Mouse (Mus musculus): ENCODE measurements around the gene Bcl2l14.

Bcl2l14 gene

DNA sequence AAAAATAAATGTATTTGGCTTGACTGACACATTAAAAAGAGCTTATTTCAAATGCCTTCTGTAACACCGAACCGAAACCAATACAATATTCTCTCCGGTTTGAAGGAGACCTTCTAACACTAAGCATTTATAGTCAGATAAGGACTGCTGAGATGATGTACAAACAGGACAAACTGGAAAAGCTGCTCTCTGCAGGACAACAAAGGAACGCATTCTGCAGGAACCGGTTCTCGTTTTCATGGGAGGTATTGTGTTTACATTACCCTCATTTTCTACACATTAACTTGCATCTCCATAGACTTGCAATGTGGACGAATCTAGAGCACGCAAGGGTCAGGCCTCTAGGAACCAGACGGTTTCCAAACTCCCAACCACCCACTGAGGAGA is 7.6 kb downstream of the Bcl2l14 start:
- no peak for DNase-seq

DNA sequence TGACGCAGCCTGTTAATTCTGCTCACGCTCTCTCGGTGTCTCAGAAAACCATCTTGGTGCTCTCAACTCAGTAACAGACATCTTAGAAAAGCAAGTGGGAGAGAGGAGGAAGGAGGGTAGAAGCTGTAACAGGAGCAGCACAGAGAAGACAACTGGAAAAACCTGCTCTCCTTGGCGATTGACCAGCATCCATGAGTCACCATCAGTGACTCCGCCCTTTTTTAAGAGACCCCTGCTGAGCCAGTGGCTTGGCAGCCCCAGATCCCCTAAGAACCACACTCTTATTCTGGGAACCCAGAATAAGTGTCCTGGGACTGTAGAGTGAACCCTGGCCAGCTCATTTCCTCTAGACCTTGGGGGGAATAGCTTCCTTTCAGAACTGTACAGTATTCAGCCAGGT is 11.1 kb downstream of the Bcl2l14 start:
- DNase-seq: no peak

DNA sequence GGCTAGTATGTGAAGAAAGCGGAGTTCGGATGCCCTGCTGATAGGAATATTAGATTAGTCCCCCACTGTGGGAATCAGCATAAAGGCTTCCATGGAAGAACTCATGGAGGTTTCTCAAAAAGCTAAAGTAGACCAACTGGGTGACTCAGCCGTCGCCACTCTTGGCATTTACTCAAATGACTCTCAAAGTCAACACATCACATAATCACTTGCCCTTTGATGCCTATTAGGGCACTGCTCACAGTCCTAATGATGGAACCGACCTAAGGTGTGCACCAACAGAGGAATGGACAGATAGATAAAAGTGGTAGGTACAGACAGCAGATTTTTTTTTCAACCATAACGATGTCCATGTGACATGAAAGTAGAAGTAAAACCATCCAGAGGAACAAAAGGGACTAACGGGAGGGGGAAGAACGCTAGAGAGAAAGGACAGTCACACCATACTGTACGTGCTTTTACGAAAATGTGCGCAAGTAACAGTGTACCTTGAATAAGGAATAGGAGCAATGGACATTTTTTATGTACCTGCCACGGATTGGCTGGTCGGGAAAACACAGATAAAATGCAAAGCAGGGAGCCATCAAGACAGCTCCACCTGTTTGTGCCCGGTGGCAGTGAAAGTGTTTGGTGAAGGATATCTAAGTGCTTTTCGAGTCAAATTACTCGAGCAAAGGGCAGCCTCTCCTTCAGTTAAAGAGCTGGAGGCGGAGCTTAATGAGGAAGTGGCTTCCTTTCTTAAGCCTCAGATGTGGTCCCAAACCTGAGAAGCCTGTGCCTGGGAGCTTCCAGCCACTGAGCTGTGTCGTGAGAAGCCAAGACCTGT is 17.8 kb downstream of the Bcl2l14 start:
- DNase-seq: peak; percentile 67

DNA sequence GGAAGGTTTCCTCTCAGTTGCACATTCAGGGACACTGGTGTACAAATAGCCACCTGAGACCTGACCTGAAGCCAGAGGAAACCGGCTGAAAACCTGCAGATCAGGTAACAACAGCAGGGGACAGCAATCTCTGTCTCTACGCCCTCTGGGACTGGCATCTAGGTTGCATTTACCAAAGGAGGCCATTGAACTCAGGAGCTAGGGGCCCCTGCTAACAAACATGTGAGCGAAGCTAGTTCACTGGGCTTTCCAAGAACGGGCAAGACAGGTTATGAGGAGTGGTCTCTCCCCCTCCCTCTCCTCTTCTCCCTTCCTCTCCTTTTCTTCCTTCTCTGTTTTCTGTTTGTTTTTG is 18.4 kb downstream of the Bcl2l14 start:
- no peak for DNase-seq

DNA sequence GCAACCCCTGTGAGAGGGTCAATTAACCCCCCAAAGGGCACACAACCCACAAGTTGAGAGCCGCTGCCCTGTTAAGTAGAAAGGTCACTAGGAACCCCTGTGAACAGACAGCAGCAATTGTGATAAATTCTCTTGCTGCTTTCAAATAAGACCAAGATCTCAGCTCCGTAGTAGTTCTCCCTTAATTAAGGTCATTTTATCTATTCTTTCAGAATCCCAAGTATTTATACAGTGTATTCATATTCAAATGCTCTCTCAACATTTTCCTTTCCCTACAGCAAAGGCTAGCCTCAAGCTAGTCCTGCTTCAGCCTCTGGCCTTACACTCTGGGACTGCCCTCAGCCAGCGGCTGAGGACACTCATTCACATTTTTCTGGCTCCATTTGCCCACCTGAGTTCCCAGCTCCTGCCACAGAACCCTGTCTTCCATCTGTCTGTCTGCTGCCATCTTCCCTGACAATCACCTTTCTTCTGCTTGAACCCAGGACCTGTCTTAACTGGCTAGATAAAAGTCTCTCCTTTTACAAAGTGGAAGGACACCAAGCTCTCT is 20.5 kb downstream of the Bcl2l14 start:
- no peak for DNase-seq

DNA sequence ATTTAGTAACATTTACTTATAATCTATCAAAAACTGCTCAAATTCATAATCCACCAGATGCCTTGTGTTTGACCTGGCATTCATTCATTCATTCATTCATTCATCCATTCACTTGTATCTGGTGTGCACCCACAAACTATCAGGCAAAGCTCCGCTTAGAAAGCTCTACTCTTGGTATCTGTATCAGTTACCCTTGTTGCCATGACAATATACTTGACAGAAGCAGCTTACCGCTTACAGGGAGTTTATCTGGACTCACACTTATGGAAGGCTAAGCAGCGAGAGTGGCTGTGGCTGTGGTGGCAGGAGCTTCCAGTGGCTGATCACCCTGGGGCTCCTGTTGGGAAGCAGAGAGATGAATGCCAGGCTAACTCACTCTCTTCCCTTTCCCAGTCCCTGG is 21.8 kb downstream of the Bcl2l14 start:
- no peak for DNase-seq

DNA sequence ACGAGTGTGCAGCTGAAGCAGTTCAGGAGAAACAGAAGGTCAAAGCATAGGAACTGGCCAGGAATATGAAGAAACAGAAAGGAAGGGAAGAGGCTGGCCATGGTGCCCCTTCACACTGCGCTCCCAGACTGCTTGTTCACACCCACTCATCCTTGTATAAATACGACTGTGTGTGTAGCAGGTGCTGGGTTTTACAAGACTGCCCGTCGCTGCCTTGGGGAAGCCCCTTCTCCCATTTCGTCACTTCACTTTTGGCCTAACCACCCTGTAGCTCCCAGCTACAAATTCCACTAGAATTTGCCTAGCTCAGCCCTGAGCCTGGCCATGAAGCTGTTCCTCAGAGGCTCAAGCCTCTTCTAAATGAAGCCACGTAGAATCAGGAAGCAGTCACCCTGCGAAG is 24.3 kb downstream of the Bcl2l14 start:
- no peak for DNase-seq

DNA sequence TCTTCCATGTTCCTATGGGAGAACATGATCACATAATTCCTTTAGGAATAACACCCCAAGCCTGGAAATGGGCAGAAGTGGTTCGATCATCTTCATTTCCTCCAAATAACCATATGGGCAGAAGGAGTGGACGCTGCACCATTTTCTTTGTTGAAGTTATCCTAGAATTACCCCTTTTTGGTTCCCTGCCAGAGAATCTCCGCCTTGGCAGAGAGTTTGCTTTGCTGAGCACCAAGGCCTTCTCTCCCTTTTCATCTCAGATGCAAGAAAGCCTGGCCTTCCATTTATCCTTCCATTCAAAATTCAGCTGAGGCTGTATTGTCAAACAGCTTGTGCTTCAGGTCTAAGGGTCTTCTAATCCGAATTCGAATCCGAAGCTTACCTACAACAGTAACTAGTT is 25.8 kb downstream of the Bcl2l14 start:
- DNase-seq: no peak

DNA sequence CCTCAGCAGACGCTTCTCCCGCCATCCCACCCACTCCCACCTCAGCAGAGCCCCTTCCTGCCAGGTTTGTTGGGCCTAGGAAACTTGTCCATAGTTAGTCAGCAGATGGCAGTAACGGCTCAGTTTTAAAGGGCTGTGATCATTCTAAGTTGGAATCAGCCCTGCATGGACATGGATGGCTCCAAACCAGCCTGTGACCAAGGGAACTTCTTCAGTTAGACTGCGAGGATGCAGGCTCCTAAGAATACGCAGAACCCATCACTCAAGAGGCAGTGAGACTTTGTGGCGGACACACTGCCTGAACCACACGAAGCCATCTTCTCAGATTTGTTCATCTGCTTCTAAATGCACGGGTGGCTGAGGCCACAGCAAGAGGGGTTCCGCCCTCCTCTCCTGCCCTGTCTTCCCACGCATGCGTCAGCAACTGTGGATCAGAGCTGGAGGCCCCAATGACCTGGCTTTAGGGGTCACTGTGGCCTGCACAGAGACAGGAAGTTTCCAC is 29.1 kb downstream of the Bcl2l14 start:
- DNase-seq: peak; percentile 52

DNA sequence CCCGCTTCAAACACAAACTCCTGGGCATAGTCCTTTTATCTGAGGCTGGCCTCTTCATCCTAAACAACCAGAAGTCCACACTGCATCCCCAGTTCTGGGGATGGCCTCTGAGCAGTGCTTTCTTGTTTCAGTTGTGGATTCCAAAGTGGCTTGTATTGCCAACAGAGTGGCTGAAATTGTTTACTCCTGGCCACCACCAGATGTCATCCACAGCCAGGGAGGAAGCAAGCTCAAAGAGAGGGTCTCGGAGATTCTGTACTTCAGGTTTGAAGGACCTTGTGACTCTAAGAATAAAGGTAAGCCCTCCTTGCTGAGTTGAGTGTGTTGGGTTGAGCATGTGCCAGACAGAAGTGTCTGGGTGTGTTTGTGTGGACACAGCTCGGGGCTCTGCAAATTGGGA is 31.0 kb downstream of the Bcl2l14 start:
- no peak for DNase-seq

DNA sequence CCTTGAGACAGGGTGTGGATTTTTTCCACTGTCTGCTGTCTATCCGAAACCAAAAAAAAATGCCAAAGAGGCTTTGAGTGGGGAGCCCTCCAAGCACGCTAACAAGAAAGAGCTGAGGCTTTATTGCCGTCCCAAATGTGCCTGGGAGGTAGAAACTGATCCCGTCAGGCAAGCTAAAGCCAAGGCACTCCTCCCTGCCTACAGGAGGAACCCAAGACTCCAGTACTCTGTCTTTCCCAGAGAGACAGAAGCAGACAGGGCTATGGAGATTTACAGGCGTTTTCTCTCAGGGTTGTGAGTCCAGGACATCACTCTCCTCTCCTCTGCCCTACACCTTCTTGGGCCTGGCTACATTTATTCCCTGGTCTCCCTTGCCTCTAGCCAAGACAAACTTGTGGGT is 32.3 kb downstream of the Bcl2l14 start:
- no peak for DNase-seq

DNA sequence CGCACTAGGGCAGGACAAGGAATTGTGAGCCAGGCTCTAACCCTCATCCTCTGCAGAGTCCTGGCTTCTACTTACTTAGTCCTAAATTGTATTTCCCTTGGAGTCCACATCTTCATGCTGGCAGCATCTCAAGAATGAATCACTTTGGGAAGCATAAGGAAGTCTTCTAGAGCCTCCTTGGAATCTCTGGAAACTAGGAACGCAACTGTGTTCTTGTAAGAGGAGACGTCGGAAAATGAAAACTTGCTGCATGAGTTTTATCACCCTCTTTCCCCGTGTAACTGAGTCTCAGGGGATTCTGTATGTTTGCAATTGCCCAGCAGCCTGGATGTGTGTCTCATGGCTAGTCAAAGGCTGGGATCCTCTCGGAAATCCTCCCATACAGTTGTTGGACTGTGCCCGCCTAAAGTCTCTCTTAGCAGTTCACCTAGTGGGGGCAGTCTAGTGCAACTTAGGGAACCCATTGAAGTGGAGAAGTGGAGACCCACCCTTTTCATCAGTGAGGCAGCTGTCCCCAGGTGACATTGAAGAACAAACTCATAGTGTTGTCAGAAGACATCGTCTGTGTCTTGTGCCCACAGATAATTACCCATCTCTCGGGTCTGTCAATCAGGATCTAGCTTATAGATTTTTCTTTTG is 34.2 kb downstream of the Bcl2l14 start:
- no peak for DNase-seq

DNA sequence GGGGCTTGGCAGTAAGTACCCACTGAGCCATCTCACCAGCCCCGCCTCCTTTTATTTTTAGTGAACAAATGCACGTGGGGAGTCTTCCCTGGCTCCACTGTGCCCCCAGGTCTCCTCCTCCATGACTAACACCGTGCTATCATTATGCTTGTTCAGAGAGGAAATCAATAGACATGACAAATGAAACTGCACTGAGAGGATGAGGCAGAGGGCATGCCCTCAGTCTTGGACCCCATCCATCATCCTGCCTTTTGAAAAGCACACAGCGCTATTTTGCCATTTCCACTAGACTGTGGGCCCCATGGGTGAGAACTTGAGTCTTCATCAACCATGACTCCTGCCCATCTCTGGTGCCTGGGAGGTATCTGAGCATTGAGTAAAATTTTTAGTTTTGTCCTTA is 35.5 kb downstream of the Bcl2l14 start:
- no peak for DNase-seq

DNA sequence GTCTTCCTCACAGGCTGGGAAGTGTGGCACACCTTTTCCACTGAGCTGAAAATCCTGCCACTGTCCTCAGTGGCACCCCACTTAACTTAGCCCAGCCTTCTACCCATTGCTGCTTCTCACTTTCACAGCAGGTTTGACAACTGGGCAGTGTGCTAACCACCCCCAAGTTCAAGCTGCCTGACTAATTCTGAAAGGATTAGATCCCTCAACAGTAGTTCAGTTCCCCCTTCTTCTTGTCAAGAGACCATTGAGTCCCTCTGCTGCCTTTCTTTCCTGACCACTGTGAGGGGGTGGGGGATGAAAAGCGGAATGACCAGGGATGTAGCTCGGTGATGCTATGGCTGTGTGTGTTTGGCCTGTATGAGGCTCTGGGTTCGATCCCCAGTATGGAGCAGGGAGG is 37.2 kb downstream of the Bcl2l14 start:
- DNase-seq: no peak

DNA sequence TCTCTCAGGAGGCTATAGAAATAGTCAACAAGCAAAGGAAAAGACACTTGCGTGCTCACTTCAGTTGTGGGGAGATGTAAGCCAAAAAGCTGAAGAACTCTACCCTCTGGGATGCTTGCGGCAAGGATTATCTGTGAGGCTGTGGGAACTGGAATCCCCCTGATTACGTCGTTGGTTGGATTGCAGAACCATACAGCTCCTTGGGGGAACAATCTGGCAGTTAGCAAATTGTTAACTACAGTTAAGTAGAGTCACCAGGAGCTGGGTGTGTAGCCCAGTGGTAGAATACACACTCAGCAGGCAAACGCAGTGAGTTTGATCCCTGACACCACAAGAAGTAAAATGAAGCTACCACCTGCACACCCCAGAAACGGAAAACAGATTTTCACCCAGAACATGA is 37.9 kb downstream of the Bcl2l14 start:
- no peak for DNase-seq

DNA sequence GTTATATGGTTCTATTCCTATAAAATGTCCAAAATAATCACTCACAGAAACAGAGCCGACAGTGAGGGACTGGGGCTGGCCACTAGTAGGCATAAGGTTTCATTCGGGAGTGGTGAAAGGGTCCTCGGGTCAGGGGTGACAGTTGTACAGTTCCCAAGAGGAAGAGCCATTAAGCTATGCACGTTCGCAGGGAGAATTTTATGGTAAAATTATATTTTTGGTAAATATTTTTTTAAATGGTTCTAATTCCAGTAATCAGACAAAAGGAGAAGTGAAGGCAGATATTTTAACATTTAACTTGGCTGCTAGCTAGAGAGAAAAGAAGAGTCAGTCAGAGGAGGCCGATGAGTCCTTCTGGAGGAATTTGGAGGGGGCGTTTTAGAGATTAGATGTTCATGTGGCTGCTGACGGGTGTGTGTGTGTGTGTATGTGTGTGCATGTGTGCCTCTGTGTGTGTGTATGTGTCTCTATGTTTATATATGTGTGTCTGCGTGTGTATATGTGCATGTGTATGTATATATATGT is 38.8 kb downstream of the Bcl2l14 start:
- DNase-seq: no peak

DNA sequence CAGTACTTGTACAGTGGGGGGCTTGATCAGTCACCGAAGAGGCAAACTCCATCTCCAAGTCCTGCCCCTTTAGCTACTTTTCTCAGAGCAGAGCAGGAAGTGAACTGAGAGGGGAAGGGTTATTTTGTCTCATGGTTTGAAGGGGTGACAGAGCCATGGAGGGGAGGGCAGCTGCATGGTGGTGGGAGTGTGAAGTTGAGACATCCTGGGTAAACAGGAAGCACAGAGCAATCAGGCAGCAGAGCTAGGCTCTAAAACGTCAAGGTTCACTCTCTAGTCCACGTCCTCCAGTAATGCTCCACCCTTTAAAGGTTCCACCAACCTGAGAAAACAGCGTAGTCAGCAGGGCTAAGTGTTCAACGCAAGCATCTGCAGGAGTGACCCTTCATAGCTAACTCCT is 40.8 kb downstream of the Bcl2l14 start:
- DNase-seq: no peak

DNA sequence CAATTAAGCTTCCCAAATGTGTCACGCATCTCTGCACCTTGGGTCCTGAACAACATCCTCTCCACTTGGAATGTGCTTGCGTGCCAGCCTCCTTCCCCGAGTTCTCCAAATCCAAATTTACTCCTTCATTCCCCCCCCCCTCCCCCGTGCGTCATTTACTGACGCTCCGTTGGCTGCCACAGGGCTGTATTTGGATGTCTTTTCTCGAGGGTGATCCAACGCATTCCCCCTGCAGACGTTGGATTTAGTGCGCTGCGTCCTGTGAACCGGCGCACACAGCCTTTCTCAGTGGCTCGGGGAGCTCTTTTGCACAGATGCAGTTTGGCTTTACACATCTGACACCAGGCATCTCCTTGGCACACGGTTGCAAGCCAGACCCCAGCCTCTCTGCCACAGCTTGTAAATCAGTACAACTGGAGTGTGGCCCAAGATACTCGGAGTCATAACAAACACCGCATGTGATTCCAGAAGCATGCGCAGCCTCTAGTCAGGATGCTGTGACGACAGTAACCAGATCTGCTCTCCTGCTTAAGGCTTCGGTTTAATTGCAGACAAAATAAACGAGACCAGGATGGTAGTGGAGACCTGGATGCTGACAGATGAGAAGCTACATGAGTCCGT is 43.4 kb downstream of the Bcl2l14 start:
- DNase-seq: no peak

DNA sequence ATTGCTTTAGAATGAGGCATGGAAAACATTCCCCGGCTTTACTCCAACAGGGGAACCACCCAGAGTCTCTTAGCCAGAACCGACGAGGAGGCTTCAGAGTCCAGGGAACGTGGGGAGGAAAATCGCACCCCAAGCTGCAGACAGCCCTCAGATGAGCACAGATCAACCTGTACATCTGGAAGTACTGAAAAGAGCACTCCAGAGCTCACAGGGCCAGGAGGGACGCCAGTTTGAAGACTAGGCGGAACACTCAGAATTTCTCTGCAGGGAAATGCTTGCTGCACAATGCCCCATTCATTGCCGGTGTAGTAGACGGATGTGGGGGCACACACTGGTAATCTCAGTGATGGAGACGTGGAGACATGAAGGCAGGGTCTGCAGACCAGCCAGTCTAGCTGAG is 43.9 kb downstream of the Bcl2l14 start:
- no peak for DNase-seq

DNA sequence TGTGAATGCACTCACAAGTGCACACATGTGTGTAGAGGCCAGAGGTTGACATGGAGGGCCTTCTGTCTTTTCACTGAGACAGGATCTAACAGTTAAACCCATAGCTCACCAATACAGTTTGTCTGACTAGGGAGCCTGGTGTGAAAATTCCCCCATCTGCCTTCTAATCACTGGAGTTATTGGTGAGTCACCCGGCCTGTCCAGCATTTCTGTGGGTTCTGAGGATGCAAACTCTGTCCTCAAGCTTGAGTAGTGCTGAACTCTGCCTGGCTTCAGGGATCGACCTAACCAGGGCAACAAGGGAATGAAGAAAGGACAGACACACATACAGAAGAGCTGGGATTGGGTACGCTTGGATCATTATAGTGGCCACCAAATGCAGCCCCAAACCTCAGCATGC is 45.6 kb downstream of the Bcl2l14 start:
- no peak for DNase-seq

DNA sequence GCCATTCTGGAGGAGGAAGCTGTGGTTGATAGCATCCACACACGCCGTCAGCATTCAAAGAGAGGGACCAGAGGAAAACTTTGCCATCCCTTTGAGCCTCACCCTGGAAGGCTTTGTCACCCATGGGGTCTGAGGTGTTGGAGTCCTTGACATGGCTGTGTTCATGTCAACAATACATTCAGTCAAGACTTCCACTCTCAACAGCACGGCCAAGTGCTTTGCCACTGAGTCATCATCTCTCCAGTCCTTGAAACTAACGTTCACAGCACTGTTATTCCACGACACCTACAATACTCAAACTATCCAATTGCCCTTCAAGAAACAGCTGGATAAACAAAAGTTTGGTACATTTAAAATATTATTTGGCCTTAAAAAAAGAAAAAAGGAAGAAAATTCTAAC is 46.1 kb downstream of the Bcl2l14 start:
- DNase-seq: no peak

DNA sequence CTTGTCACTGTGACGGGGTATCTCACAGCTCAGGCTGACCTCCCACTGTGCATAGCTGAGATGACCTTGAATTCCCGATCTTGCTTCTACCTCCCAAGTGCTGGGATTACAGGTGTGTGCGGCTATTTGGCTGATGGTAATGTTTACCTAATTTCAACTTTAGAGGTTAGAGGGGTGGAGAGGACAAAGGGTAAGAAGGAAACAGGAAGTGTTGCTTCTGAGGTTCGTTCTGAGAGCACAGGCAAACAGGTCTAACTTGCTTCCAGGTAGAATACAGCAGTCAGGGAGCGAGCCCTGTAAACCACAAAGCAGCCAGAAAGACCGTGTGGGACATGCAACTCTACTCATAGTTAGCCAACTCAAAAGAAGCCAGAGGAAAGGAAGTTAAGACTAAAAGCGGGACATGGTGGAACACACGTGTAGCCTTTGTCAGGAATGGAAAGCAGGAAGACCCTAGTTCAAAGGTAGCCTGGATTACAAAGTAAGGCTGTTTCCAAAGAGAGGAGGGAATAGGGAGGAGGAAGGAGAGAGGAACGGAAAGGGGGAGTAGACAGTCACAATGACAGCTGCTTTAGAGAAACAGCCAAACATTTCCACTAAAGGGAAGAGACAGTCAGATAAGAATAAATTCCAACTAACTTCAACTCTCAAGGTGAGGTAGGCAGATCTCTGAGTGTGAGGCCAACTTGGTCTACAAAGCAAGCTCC is 47.2 kb downstream of the Bcl2l14 start:
- DNase-seq: no peak

DNA sequence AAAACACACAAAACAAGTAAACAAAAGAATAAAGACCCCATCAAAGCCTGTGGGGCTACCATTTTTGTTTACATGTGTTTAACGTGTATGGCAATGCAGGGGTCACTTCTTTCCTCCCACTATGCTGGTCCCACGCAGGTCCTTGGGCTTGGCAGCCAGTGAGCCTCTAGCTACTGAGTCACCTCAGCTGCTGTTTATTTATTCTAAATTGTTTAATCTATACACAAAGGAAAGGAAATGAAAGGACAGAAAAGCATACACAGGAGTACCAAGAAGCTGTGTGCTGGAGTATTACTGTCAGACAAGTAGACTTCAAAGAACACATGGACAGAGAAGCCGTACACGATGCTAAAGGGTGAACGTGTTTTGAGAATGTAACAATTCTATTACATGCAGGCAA is 47.8 kb downstream of the Bcl2l14 start:
- DNase-seq: no peak
